Mouse (Mus musculus): ENCODE measurements at regions not wholly inside any gene's neighbourhood (a gene's known extent, or its start where the extent isn't known, plus 50 kb on each side); places are given as distances from the start of the nearest gene placed in this dataset.
A peak's percentile ranks its signal among the peaks of the same experiment; 100 is the strongest.

DNA sequence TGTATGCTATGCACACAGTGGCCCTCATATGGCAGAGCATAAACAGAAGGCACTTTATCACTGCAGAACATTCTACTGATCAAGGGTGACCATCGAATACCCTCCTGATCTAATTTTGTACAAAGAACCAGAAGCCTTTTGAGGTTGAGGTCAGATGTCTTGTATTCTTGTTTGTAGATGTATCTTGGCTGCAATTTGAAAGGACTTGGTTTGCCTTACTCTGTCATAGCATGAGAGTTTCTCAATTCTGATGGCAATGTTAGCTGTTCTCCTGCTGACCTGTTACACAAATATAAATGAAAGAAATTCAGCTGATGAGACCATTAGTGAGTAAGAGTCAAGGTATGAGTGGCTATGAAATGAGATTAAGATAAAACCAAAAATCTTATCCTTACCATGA, 199.1 kb upstream of the Aldoart1 start:
- Histone ChIP-seq H3K9me3 (replicated peaks; ENCODE audit: control insufficient read depth, low read length) (no peaks in the 10 kb centered on the region), H3K27me3 (ENCODE audit: control insufficient read depth, insufficient read depth, low read length) (no peaks in the 10 kb centered on the region), H3K4me2 (ENCODE audit: low read depth, low read length) (no peak overlapping the region), H3K4me1 (ENCODE audit: control insufficient read depth, insufficient read depth, low read length) (no peaks in the 10 kb centered on the region), H3K4me3 (ENCODE audit: low read depth, low read length) (no peak overlapping the region), H3K9ac (replicated peaks; ENCODE audit: low read length) (no peak overlapping the region), H3K36me3 (replicated peaks; ENCODE audit: control insufficient read depth, insufficient read depth, low read depth, low read length) (no peaks in the 10 kb centered on the region), H3K27ac (replicated peaks; ENCODE audit: low read depth, low read length) (no peak overlapping the region)
- 69% methylated on average over 1 of the region's 1 CpGs for WGBS
- ATAC-seq (replicated peaks; ENCODE audit: insufficient number of reproducible peaks, low FRiP score, low TSS enrichment, low read depth) (no peak), DNase-seq (ENCODE audit: low spot score) (no peak)

DNA sequence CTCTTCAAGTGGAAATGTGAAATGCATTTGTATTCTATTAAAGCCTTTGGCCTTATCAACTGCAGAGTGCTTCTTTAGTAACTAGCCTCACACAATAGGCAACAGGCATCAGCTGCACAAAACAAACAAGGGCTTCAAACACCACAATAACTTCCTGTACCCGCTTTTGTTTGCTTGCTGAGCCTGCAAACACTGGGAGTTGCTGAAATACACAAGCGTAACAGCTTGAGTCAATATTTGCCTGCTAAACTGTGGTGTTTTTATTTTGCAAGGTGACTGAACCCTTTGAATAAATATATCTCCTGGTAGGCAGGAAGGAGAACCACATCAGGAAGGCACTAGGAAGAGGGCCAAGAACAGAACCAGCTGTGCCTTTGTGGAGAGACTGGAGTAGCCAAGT, 195.4 kb upstream of the Aldoart1 start:
- Histone ChIP-seq H3K9ac (replicated peaks; ENCODE audit: low read length) (no peak overlapping the region), H3K27ac (replicated peaks; ENCODE audit: low read depth, low read length) (no peak overlapping the region), H3K27me3 (ENCODE audit: control insufficient read depth, insufficient read depth, low read length) (no peaks in the 10 kb centered on the region), H3K36me3 (replicated peaks; ENCODE audit: control insufficient read depth, insufficient read depth, low read depth, low read length) (no peaks in the 10 kb centered on the region), H3K9me3 (replicated peaks; ENCODE audit: control insufficient read depth, low read length) (no peaks in the 10 kb centered on the region), H3K4me1 (ENCODE audit: control insufficient read depth, insufficient read depth, low read length) (no peaks in the 10 kb centered on the region), H3K4me3 (ENCODE audit: low read depth, low read length) (no peak overlapping the region), H3K4me2 (ENCODE audit: low read depth, low read length) (no peak overlapping the region)
- DNase-seq (ENCODE audit: low spot score): no peak
- WGBS: 52% methylated on average over 2 of the region's 2 CpGs
- ATAC-seq (replicated peaks; ENCODE audit: insufficient number of reproducible peaks, low FRiP score, low TSS enrichment, low read depth): no peak

DNA sequence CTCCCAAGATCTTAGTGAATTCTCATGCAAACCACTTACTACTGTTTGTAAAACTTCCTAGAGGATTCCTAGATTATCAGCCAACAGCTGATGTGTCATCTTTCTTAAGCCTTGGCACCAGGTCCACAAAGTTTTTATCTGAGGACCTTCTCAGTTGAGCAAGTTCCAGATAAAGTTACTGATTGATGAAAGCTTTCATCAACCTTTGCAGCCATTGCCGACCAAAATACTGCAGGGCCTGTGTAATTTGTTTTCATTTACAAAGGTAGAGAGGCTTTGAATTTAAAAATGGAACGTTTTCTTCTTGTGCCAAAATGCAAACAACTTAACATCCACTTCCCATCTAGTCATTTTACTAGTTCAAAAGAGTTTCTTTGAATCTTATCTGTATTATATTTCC, 191.9 kb upstream of the Aldoart1 start:
- no peaks in the 10 kb centered on the region for H3K36me3 ChIP-seq (replicated peaks; ENCODE audit: control insufficient read depth, insufficient read depth, low read depth, low read length)
- H3K4me1 ChIP-seq (ENCODE audit: control insufficient read depth, insufficient read depth, low read length): no peaks in the 10 kb centered on the region
- H3K4me2 ChIP-seq (ENCODE audit: low read depth, low read length): no peak overlapping the region
- H3K4me3 ChIP-seq (ENCODE audit: low read depth, low read length): no peak overlapping the region
- H3K27me3 ChIP-seq (ENCODE audit: control insufficient read depth, insufficient read depth, low read length): no peaks in the 10 kb centered on the region
- DNase-seq (ENCODE audit: low spot score) (no peak), ATAC-seq (replicated peaks; ENCODE audit: insufficient number of reproducible peaks, low FRiP score, low TSS enrichment, low read depth) (no peak)
- no peak overlapping the region for H3K9ac ChIP-seq (replicated peaks; ENCODE audit: low read length)
- 17% methylated on average over 2 of the region's 2 CpGs for WGBS
- H3K27ac ChIP-seq (replicated peaks; ENCODE audit: low read depth, low read length): no peak overlapping the region
- H3K9me3 ChIP-seq (replicated peaks; ENCODE audit: control insufficient read depth, low read length): no peaks in the 10 kb centered on the region

DNA sequence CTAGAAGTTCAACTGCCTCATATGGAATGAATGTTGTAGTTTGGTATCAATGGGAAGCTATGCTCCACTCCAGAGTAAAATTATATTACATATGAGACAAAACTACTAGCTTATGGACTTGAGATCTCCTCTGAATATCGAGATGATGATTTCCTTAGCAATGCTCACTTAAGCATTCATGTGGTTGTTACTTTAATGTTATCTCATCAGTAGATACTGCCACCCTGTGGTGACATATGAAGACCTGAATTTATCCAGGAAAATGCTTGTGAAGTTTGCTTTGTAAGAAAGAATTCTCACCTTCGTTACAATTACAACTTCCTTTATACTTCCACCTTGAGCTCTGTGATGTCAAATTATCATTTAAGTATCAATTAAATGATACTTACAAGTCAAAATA, 190.2 kb upstream of the Aldoart1 start:
- no peak overlapping the region for H3K27ac ChIP-seq (replicated peaks; ENCODE audit: low read depth, low read length)
- no peaks in the 10 kb centered on the region for H3K36me3 ChIP-seq (replicated peaks; ENCODE audit: control insufficient read depth, insufficient read depth, low read depth, low read length)
- no peaks in the 10 kb centered on the region for H3K9me3 ChIP-seq (replicated peaks; ENCODE audit: control insufficient read depth, low read length)
- H3K9ac ChIP-seq (replicated peaks; ENCODE audit: low read length): no peak overlapping the region
- H3K4me3 ChIP-seq (ENCODE audit: low read depth, low read length): no peak overlapping the region
- no peak for ATAC-seq (replicated peaks; ENCODE audit: insufficient number of reproducible peaks, low FRiP score, low TSS enrichment, low read depth)
- DNase-seq (ENCODE audit: low spot score): peak; percentile 79
- no peak overlapping the region for H3K4me2 ChIP-seq (ENCODE audit: low read depth, low read length)
- no peaks in the 10 kb centered on the region for H3K27me3 ChIP-seq (ENCODE audit: control insufficient read depth, insufficient read depth, low read length)
- WGBS: 24% methylated on average over 2 of the region's 2 CpGs
- no peaks in the 10 kb centered on the region for H3K4me1 ChIP-seq (ENCODE audit: control insufficient read depth, insufficient read depth, low read length)

- DNase-seq (ENCODE audit: low spot score) (peak; percentile 65), ATAC-seq (replicated peaks; ENCODE audit: insufficient number of reproducible peaks, low FRiP score, low TSS enrichment, low read depth) (no peak)
- Histone ChIP-seq H3K4me1 (ENCODE audit: control insufficient read depth, insufficient read depth, low read length) (no peaks in the 10 kb centered on the region), H3K36me3 (replicated peaks; ENCODE audit: control insufficient read depth, insufficient read depth, low read depth, low read length) (no peaks in the 10 kb centered on the region), H3K4me3 (ENCODE audit: low read depth, low read length) (no peak overlapping the region), H3K27ac (replicated peaks; ENCODE audit: low read depth, low read length) (no peak overlapping the region), H3K9ac (replicated peaks; ENCODE audit: low read length) (no peak overlapping the region), H3K4me2 (ENCODE audit: low read depth, low read length) (no peak overlapping the region), H3K27me3 (ENCODE audit: control insufficient read depth, insufficient read depth, low read length) (no peaks in the 10 kb centered on the region), H3K9me3 (replicated peaks; ENCODE audit: control insufficient read depth, low read length) (no peaks in the 10 kb centered on the region)
- WGBS: 42% methylated on average over 2 of the region's 2 CpGs
Measured at GRCm38 (mm10) chr4:73041486-73041885, 189.1 kb upstream of the Aldoart1 start.

- WGBS: 77% methylated on average over 1 of the region's 1 CpGs
- H3K27me3 ChIP-seq (ENCODE audit: control insufficient read depth, insufficient read depth, low read length): no peaks in the 10 kb centered on the region
- no peak for ATAC-seq (replicated peaks; ENCODE audit: insufficient number of reproducible peaks, low FRiP score, low TSS enrichment, low read depth)
- H3K4me1 ChIP-seq (ENCODE audit: control insufficient read depth, insufficient read depth, low read length): no peaks in the 10 kb centered on the region
- H3K36me3 ChIP-seq (replicated peaks; ENCODE audit: control insufficient read depth, insufficient read depth, low read depth, low read length): no peaks in the 10 kb centered on the region
- no peak overlapping the region for H3K27ac ChIP-seq (replicated peaks; ENCODE audit: low read depth, low read length)
- no peak overlapping the region for H3K4me2 ChIP-seq (ENCODE audit: low read depth, low read length)
- no peak for DNase-seq (ENCODE audit: low spot score)
- H3K4me3 ChIP-seq (ENCODE audit: low read depth, low read length): no peak overlapping the region
- no peak overlapping the region for H3K9ac ChIP-seq (replicated peaks; ENCODE audit: low read length)
- no peaks in the 10 kb centered on the region for H3K9me3 ChIP-seq (replicated peaks; ENCODE audit: control insufficient read depth, low read length)
Measured at GRCm38 (mm10) chr4:72997686-72998085, 145.3 kb upstream of the Aldoart1 start.

- no peaks in the 10 kb centered on the region for H3K9me3 ChIP-seq (replicated peaks; ENCODE audit: control insufficient read depth, low read length)
- no peaks in the 10 kb centered on the region for H3K4me1 ChIP-seq (ENCODE audit: control insufficient read depth, insufficient read depth, low read length)
- no peaks in the 10 kb centered on the region for H3K27me3 ChIP-seq (ENCODE audit: control insufficient read depth, insufficient read depth, low read length)
- no peak for DNase-seq (ENCODE audit: low spot score)
- H3K4me2 ChIP-seq (ENCODE audit: low read depth, low read length): no peak overlapping the region
- no peaks in the 10 kb centered on the region for H3K36me3 ChIP-seq (replicated peaks; ENCODE audit: control insufficient read depth, insufficient read depth, low read depth, low read length)
- H3K4me3 ChIP-seq (ENCODE audit: low read depth, low read length): no peak overlapping the region
- H3K9ac ChIP-seq (replicated peaks; ENCODE audit: low read length): no peak overlapping the region
- H3K27ac ChIP-seq (replicated peaks; ENCODE audit: low read depth, low read length): no peak overlapping the region
- 81% methylated on average over 2 of the region's 2 CpGs for WGBS
- ATAC-seq (replicated peaks; ENCODE audit: insufficient number of reproducible peaks, low FRiP score, low TSS enrichment, low read depth): no peak
Measured at GRCm38 (mm10) chr4:72996102-72996501, 143.7 kb upstream of the Aldoart1 start.

DNA sequence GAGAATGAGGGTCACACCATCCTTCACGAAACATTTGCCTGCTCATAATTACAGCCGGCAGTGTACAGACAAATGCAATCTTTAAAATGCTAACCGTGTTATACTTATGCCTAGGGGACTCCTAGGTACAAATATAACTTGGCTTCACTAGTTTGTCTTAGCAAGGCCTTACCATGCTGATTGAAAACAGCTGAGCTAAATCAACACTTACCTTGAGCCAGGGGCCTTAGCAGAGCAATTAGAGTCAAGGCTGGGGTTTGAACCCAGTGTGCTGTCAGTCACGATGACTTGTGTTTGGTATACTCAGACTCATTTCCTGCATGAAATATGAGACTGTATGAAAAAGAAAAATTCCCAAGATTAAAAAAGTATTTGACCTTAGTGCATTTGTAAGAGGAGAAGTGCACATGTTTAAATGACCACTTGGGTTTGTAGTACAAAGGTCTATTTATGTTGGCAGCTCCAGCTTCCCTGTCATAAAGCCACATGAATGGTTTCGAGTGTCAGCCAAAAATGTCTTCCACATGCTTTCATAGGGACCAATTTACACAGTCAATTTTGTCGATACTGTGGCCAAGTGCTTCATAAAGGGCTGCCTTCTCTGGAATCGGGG, 94.0 kb upstream of the Aldoart1 start:
- ATAC-seq (replicated peaks; ENCODE audit: insufficient number of reproducible peaks, low FRiP score, low TSS enrichment, low read depth) (peak; percentile 96), DNase-seq (ENCODE audit: low spot score) (peak; percentile 95)
- Histone ChIP-seq H3K9ac (replicated peaks; ENCODE audit: low read length) (no peak overlapping the region), H3K4me2 (ENCODE audit: low read depth, low read length) (no peak overlapping the region), H3K36me3 (replicated peaks; ENCODE audit: control insufficient read depth, insufficient read depth, low read depth, low read length) (no peaks in the 10 kb centered on the region), H3K4me3 (ENCODE audit: low read depth, low read length) (no peak overlapping the region), H3K4me1 (ENCODE audit: control insufficient read depth, insufficient read depth, low read length) (no peaks in the 10 kb centered on the region), H3K27me3 (ENCODE audit: control insufficient read depth, insufficient read depth, low read length) (no peaks in the 10 kb centered on the region), H3K27ac (replicated peaks; ENCODE audit: low read depth, low read length) (no peak overlapping the region), H3K9me3 (replicated peaks; ENCODE audit: control insufficient read depth, low read length) (no peaks in the 10 kb centered on the region)
- WGBS: 24% methylated on average over 7 of the region's 7 CpGs
